Mouse (Mus musculus) ovary, postnatal 36 days (tissue): Measurements from ENCODE around the gene Sox13.

Source experiments
- DNase-seq: peaks from one replicate; pipeline ENCODE4 v3.0.0; 2022; ENCODE audit warnings: low spot score, mixed read lengths

Sox13 gene

DNA sequence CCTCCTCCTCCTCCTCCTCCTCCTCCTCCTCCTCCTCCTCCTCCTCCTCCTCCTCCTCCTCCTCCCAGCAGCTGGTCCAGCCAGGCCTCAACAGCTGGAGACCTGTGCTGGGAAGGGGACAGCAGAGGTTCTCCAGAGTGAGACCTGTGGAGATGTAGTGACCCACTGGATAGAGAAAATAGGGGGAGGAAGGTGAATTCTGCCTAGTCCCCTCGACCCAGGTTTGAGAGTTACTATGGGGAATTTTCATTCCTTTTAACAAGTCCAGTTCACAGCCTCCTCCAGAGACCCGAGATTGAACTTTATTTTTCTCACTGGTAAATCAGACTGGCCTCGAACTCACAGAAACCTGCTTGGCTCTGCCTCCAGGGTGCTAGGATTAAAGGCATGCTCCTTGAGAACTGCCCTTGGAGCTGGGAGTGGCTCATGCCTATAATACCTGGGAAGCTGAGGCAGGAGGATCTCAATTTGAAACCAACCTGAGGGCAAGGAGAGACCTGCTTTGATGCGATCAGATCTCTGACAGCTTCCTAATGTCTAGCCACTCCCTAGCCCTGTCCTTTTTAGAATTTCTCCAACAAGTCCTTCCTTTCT is 467 bp upstream of the Sox13 start:
- DNase-seq = no peak

DNA sequence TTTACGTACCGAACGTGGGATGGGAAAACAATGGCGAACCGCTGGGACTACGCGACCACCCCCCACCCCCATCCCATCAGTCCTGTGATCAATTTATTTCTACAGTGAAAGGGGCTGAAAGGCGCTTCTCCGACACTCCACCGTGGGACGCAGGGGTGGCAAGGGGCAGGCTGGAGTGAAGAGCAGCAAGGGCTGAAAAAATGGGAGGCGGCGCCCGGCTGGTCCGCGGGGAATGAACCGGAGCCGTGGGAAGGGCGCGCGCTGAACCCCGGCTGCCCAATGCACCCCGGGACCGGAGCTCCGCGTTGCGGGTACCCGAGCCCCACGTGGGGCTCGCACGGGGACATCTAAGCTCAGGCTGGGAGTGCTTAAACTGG is 1.0 kb downstream of the Sox13 start:
- DNase-seq = no peak

DNA sequence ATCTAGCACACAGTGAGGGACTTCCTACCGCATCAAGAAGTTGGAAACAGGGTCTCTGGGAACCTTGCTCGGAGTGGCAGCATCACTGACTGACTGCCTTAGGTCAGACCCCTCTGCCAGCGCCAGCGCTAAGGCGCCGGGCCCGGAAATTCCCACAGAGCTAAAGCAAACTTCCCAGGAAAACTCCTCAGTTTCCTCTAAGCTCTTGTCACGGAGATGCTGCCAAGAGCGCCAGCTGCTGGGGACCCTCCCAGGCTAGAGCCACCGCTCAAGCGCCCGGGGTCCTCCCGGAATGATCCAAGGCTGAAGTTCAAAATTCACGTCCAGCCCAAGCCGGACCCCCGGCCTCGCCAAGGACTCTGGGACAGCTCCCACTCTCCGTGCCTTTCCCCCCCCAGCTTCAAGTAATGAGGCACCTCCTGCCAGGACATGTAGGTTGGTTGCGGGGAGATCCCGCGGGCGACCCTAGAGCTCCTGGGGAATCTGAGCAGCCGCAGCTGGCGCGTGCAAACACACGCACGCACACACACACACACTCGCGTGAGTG is 1.5 kb downstream of the Sox13 start:
- peak; percentile 41 for DNase-seq

DNA sequence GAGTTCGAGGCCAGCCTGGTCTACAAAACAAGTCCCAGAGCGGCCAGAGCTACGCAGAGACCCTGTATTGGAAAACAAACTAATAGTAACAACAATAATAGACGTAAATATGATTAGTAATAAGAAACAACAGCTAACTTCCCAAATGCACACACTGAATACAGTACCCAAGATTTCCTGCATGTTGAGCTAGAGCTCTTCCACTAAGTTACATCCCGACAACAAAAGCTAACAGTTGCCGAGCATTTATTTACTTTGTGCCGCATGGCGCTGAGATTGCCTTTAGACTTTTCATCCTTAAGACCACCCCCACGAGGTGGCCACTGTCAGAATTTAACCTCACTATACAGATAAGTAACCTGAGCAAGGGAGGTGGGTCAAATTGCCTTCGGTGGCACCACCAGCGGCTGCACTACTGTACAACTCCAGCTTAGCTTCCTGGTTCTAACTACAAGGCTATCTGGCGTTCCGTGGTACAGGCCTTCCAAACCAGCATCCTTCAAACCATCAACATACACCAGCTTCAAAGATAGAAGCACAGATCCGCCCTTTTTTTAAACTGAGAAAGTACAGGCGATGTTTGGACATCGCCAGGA is 2.1 kb downstream of the Sox13 start:
- no peak for DNase-seq

DNA sequence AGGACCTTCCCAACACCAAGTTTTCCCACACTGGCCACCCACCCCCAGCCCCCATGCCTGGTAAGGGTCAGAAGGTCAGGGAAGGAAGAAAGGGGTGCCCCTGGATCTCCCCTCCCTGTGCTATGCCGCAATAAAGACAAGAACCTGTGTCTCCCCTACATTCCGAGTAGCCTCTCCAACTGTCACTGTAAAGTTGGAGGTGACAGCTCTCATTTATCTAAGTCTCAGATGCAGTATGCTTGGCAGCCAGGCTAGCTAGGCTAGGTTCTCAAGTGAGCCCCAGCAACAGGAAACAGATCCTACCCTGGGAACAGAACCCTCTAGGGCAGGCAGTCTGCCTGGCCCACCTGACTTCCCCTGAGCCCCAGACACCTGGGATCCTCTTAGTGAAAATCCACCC is 3.1 kb downstream of the Sox13 start:
- DNase-seq = no peak

DNA sequence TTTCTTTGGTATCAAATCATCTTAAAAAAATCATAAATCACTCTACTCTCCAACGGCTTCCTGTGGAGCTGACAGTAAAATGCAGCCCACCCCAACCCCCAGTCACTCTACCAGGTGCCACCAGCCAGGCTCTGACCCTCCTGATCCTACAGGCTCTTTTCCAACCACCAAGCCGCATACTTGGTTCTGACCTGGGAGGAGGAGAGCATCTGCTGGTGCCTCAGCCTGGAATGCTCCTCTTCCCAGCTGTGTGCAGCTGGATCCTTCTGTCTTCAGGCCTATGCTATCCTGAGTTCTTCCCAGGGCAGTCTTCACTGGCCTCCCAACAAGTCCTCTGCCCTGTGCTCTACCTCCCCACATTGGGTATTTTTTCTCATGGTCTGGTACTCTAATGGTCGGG is 3.7 kb downstream of the Sox13 start:
- no peak for DNase-seq

DNA sequence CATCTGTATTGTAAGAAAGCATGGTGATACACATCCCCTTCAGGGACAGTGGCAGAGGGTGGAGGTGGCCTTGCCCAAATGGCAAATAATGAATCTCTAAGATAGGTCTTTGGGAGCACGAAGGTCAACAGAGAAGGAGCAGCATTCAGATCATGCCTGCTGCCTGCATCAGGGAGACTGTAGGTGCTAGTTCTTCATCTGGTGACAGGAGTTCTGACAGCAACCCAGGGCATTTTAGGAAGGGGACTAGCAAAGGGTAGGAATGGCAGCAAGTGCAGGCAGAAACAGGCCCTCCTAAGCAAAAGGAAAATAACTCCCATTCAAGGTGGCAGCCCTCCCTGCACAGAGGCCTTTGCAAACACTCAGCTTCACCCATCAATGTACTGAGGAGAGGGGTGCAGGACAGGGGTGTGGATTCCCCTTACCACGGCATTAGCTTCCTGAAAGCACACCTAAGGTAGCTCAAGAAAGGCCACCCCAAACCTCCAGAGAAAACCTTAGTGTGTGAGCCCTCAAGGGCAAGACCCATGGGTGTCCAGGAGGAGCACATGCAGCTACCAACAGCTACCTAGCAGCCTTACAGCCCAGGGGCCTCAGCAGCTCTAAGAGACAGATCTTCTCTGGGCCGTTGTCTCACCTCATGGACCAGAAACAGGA is 4.9 kb downstream of the Sox13 start:
- no peak for DNase-seq

DNA sequence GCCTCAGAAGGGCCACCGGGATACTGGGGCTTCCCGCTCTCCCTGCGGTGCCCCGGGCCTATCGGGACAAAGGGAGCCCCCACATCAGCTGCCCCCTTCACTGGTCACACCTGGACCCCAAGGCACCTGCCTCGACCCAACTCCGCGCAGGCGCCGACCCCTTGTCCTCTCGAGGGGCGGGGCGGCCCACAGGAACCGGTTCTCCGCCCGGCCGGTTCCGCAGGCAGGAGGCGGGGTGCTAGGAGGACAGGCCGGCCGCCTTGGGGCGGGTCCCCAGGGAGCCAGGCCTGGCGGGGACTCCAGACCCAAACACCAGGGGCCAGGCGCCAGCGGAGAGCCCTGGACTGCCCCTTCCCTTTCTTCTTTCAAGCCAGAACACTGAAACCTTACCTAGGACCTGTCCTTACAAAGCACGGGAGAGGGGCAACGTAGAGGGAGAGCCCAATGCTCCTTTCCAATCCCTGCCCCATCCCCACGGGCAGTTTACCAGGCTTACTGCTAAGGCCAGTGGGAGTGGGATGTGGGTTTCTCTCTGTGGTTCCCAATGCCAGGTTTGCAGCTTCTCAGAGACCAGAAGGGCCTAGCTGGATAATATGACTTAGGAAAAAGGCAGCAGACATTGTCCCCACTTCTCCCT is 5.9 kb downstream of the Sox13 start:
- DNase-seq = peak; percentile 84

DNA sequence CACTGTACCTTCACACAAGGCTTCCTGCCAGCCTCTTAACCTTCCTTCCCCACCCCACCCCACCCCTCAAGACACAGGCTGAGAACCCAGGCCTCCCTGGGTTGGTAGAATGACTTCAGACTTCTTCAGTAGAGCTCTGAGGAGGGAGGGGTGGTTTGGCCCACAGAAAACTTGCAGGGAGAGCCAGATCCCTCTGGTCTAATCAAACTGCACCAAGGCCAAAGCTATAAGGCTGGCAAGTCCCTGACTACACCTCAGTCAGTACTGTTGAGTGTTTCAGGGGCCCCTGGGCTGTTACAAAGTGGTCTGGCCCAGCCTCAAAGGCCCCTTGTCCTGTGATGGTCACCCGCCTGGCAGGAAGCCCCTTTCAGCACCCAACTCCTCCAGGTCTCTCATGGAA is 6.6 kb downstream of the Sox13 start:
- DNase-seq = peak; percentile 30

DNA sequence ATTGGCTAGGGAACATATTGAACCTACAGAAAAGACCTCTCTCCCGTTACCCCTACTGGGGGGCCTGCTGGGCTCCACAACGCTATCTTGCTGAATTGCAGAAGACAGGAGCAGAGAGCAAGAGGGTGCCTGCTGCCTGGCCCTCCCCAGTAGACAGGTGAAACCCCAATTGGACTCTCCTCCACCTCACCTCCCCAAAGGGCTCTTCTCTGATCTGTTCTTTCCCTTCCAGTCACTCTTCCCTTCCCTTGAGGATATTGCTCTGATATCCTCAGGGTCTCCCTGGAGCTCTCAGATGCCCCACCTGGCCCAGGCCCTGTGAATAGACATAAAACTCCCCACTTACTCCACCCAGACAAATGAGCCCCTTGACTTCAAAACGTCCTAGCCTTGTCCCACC is 7.1 kb downstream of the Sox13 start:
- DNase-seq = no peak

DNA sequence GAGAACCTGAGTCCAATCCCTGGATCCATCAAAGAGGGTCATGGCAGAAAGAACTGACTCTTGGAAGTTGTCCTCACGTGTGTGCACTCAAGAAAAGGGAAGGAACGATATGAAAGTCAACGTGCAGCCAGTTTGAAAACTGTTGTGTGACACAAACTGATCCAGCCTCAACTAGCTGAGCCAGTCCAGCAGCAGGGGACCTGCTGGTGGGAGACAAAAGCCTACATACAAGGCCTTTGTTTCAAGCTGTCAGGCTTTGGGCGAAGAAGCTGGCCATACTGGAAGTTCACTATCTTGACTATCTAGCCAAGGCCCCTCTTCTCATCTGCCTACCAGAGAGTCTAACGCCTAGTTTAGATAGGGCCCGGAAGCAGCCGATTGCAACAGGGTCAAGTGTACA is 7.7 kb downstream of the Sox13 start:
- no peak for DNase-seq

DNA sequence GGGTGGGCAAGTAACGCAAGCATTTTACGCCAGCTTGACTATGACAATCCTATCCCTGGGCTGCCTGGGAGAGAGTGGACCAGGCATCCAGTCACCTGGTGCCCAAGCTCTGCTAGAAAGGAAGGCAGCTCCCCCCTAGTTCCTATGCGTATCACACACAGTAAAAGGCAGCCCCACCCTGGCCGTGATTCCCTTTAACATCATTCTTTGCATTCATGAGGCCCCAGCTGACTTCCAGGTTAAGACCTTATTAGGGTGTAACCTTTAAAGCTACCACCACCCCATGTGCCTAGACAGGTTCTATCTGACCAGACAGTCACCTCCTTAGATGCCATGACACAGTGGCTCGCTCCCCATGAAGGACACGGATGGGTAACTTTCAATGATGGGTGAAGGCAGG is 8.7 kb downstream of the Sox13 start:
- no peak for DNase-seq

DNA sequence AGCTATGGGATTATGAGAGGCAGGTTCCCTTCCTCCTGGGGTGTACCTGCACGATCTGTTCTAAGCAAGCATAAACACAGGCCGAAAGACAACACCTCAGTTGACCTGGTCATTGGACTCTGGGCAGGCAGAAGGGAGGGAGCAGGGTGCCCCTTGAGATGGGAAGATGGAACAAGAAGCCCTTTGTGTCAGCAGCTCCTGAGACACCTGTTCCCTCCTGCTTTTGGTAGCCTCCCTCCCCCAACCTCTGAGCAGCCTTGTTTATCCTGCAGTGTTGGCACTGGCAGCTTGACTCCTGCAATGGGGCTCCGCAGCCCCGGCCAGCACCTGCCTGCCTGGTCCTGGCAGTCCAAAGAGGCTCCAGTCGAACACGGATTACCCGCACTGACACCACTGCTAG is 9.1 kb downstream of the Sox13 start:
- no peak for DNase-seq

DNA sequence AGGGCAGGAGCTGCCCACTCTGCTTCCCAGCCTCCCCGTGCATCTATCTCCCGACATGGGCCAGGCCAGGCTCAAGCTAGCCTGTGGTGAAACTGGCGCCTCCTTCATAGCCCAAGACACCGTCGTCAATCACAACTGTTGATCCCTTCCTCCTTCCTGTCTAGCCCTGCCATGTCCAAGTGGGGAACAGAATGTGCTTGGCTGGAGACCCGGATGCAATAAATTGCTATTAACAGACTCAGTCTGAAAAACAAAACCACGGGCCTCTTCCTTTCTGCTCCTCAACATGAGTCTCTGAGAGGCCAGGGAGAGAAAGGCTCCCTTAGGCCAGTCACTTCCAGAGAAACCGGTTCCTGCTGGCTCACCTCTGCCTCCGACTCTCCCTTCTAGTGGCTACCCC is 11.2 kb downstream of the Sox13 start:
- no peak for DNase-seq

DNA sequence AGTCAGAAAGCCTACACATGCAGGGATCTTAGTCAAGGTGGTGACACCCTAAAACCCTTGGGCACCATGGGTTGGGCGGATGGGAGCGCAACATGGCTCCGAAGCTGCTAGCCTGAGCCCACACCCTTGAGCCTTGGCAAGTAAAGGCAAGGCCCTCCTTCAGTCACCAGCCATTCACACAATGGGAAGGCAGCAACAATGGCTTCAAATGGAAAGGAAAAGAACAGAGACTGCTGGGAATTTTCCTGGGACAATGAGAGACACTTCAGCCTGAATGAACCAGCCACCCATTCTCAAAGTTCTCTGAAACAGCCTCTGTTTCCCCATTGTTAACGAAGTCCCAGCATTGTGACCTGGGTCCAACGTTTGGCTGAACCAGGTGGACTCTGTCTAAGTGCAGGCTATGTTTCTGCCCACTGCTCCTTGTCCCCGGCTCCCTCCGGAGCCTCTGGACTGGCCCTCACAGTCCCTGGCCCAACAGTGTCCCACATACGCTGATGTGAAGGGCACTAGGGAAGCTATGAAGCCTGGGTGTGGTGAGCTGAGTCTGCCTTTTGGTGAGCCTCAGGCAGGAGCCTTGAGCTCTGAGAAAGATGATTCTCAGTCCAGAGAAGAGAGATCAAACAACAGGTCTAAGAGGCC is 12.6 kb downstream of the Sox13 start:
- no peak for DNase-seq

DNA sequence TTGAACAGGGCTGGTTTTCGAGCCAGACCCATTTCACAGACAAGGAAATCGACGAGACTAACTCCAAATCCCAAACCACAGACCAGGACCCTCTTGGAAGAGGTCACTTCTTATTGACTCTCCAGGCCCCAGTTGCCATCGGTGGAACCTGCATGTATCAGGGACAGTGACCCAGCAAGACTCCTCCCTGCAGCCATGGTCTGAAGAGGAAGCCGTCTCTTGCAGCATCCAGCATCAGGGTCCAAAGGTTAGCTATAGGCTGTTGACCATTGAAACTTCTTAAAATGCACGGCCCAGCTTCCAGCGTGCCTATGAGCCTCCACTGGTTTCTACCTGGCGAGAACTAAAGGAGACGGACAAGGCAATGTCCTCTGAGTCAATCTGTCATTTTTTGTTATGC is 14.4 kb downstream of the Sox13 start:
- DNase-seq = no peak

DNA sequence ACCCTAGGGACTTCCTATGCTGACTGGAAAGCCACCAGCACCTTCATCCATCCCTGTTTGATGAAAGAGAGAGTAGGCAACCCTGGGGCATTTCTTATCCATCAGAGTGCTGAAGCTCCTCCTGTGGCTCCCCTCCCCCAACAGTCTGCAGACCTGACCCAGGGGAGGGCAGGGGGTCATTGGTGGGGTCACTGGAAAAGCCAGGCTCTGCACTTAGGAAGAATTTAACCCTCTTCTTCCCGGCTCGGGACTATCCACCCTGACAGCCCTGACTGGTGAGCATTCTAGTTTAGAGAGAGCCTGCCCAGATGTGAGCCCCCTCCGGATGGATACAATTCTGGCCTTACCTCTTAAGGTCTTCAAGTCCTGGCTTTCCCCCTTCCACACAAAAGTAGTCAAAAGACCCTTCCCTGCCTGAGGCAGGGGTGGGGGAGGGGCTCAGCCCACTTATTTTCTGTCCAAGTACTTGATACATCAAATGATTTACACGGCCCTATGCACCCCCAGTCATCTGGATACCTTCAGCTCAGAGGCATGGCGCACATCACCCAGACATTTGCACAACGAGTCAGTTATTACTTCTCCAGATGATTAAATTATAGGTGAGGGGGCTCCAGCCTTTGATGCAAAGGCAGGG is 15.2 kb downstream of the Sox13 start:
- DNase-seq = no peak

DNA sequence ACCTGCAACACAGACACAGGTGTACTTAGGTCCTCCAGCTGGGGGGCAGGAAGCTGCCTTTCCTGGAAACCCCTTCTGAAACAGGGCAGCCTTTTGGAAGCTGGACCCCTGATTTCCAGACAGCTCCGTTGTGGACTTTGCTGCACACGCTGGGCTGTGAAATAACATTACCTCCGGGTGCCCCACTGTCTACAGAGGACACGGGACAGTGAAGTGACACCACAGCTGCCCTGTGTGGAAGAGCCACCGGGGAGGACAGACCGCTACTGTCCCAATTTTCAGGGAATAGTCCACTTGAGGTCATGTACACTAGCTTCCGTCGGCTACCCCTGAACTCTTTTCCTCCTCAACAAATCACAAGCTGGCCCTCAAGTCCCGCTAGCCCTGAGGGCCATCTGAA is 15.9 kb downstream of the Sox13 start:
- no peak for DNase-seq

DNA sequence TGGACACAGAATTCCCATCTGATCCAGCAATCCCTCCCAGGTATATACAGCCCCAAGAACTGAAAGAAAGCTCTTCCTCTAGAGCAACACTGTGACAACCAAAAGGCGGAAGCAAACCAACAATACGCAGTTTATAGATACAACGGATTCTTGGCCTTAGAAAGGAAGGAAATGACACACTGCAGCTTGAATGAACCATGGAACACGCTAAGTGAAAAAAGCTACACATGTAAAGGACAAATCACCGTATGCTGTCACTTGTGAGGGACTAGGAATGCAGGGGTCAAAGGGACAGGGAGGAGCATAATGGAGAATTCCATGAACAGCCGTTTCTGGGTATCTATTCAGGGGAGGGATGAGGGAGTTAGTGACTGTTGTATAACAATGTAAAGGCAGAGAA is 16.7 kb downstream of the Sox13 start:
- DNase-seq = no peak

DNA sequence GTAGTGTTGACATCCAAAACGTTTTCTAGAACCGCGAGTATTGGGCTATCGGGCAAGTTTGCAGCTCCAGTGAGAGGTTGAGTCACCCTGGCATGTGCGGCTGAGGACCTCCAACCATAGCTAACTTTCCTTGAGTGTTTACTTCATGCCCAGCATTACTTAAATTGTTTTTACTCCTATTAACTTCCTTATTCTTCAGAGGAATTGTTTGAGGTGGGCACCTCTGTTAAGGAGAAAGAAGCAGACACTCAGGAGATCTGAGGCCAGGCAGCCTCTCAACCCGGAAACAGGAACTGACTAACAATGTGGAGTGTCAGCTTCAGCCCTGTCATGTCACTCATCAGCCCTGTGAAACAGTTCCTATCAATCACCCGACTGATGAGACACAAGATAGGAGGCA is 17.6 kb downstream of the Sox13 start:
- DNase-seq = no peak

DNA sequence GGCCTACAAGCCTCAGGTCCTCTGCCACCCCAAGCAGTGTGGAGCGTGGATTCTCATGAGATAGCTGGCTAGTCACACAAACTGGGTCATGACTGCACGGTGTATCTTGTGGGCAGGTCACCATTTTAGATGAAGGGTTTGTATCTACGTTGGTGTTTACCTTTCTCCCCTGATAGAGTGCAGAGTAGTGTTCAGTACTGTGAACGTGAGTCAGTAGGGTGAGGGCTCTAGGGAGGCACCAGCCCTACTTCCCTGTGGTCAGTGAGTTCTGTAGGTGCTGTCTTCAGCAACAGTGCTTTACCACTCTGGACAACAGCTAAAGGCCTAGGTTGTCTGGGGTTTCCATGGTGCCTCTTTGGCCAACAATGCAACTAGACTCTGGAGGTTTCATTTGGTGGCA is 20.2 kb downstream of the Sox13 start:
- no peak for DNase-seq

DNA sequence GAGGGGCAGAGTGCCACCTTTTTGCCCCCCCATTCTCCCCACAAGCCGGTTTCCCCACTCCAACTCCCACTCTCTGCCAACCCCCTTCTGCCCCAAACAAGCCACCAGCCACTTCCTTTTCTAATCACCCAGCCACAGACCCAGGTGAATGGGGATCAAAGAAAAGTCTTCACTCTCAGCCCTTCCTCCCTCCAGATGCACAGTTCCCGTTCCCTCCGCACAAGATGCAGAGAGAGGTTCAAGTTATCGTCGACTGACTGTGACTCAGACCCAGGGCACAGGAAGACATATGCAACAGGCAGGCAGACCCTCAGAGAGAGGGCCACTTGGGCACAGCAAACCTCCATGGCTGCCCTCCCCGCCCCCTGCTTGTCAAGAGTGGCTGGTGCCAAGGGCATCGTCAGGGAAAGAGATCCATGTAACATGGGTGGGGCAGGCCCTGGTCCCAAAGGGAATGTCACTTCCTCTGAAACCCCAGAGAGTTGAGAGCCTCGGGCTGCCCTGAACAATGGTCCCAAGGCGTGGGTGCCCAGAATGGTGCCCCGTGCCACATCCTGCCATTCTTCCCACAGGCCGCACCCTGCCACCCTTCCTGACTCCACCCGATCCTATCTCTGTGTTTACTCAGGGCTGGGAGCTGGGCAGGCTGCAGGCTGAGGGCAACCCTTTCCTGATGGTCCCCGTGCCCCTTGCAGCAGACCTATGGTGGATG is 24.0 kb downstream of the Sox13 start:
- DNase-seq = no peak
